Mouse (Mus musculus): ENCODE data around the gene Slco1b2.
"Not testable (repeated sequence)": the region's sequence is repeated elsewhere in the genome, so short reads cannot be mapped to it uniquely, and the experiment has no call there.

Gene Slco1b2

GRCm38 (mm10) chr6:141629291-141629690 is at the start of gene Slco1b2:
TSS of gene Slco1b2 (plus strand) at chr6:141629518.
- no peak for DNase-seq

- DNase-seq = no peak
Observed at GRCm38 (mm10) chr6:141584791-141585403, 44.4 kb upstream of the Slco1b2 start.

- no peak for DNase-seq
Observed at GRCm38 (mm10) chr6:141590002-141590401, 39.3 kb upstream of the Slco1b2 start.

- DNase-seq = not testable (repeated sequence)
Observed at GRCm38 (mm10) chr6:141590598-141591200, 38.6 kb upstream of the Slco1b2 start.

- no peak for DNase-seq
Observed at GRCm38 (mm10) chr6:141596081-141596480, 33.2 kb upstream of the Slco1b2 start.

- no peak for DNase-seq
Observed at GRCm38 (mm10) chr6:141597037-141597436, 32.3 kb upstream of the Slco1b2 start.

- DNase-seq = no peak
Observed at GRCm38 (mm10) chr6:141600940-141601339, 28.4 kb upstream of the Slco1b2 start.

- DNase-seq = no peak
Observed at GRCm38 (mm10) chr6:141610702-141611260, 18.5 kb upstream of the Slco1b2 start.

GRCm38 (mm10) chr6:141614017-141614416 is 15.3 kb upstream of the Slco1b2 start:
- DNase-seq = no peak

GRCm38 (mm10) chr6:141615348-141615747 is 14.0 kb upstream of the Slco1b2 start:
- DNase-seq = no peak

- DNase-seq = peak; percentile 45 to 63
Observed at GRCm38 (mm10) chr6:141632935-141633334, 3.6 kb downstream of the Slco1b2 start.

GRCm38 (mm10) chr6:141635250-141635649 is 5.9 kb downstream of the Slco1b2 start:
- DNase-seq = no peak

GRCm38 (mm10) chr6:141640639-141641038 is 11.3 kb downstream of the Slco1b2 start:
- no peak for DNase-seq

- DNase-seq = no peak
Observed at GRCm38 (mm10) chr6:141687008-141687407, 57.7 kb downstream of the Slco1b2 start.

GRCm38 (mm10) chr6:141691246-141691645 is 61.9 kb downstream of the Slco1b2 start:
- DNase-seq = no peak

Data from cerebellum, postnatal 25 days (tissue).